Mouse (Mus musculus) cerebellum, adult 11 months (tissue): ENCODE results near the gene Prps1l1.

Source experiments
- DNase-seq: peaks from one replicate; pipeline ENCODE4 v3.0.0; 2022

The Prps1l1 gene

DNA sequence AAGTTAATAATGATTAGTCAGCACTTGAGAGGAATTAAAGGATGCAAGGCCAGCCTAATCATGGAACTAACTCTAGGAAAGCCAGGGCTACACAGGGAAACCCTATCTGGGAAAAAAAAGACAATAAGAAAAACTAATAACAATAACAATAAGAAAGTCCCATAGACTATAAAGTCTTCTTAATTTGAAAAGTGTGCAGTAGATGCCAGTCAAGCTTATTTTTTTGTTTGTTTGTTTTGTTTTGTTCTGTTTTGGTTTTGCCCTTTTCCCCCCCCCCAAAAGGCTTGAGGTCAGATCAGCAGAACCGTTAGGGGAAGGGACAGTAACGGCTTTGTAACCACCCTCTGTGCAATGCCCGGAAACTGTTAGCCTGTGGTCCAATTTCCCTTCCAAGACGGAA, at the start of gene Prps1l1:
Prps1l1 (plus strand) TSS at position 301 of the 400 bp plus-strand sequence.
- no peak for DNase-seq

DNA sequence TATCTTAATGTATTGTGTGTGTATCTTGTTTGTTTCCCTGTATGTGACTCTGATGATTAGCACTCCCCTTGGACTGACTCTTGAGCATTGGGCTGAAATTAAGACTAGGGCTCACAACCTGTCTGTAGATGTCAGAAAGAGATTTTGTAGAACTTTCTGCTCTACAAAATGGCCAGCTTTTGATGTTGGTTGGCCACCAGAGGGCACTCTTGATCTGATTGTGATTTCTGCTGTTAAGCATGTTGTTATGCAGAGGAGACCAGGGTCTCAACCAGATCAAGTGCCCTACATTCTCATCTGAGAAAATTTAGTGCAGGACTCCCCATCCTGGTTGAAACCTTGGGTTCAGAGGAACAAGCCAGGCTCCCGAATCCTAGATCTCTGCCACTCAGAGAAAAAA, 46.6 kb upstream of the Prps1l1 start:
- no peak for DNase-seq

- DNase-seq, result no peak
These were observed 35.4 kb upstream of the Prps1l1 start for GRCm38 (mm10) chr12:34949066-34949706.

- DNase-seq, result no peak
These were observed 8.6 kb upstream of the Prps1l1 start for GRCm38 (mm10) chr12:34975991-34976390.

DNA sequence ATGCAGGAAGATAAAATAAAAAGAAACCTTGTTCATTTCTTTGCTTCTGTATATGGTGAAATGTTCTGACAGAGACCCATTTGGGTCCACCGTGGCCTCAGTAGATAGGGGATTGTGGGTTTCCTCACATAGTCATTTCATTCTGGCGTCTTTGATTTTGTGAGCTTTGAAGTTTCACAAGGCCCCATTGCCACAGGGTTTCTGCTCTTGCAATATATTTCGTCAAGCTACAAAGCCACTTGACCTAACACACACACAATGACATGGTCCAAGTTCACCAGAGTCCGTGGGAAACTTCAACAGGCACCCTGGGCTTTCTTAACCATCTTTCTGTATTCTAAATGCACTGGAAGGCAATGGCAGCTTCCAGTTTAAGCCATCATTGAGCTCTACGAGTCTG, 1.3 kb downstream of the Prps1l1 start:
- no peak for DNase-seq

DNA sequence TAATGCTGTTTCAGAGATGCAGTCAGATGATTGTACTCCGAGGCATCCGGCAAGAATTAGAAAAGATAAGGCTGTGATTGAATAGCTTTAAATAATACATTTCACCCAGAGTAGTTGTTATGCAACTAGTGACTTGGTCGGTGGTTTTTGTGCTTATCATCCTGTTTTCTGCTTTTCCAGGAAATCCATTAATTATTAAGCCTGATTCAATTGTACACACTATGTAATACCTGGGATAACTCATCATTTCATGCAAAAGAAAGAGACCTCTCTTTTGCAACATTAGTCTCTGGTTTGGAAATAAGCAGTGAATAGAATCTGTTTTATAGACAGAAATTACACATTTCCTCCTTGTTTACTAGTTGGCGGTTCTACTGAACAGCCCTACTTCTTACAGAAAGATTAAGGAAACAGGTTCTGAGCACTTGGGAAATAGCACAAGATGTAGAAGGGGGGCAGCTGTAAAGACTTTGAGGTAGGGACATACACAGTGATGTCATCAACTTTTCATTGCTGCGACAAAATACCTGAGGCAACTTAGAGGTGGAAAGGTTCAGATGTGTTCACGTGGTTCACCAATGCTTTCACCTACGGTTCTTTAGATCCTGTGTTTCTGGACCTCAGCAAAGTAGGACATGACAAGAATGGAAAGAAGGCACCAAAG, 5.1 kb downstream of the Prps1l1 start:
- no peak for DNase-seq

DNA sequence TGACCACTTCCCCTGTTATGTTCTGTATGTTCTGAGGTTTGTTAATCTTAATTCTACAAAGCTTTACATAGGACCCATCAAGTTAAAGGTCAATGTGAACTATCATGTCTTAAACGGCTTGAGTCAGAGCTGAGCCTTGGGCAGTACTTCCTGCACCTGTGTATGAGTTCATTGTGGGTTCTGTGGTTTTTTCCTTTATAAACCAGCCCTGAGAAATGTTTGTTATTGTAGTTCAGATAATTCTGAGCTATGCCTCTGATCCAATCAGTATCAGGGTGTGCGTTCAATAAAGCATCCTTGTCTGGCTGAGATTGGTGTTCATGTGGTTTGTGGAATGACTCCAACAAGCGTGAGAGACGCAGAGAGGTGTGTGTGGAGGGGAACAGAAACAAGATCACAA, 5.8 kb downstream of the Prps1l1 start:
- no peak for DNase-seq

DNA sequence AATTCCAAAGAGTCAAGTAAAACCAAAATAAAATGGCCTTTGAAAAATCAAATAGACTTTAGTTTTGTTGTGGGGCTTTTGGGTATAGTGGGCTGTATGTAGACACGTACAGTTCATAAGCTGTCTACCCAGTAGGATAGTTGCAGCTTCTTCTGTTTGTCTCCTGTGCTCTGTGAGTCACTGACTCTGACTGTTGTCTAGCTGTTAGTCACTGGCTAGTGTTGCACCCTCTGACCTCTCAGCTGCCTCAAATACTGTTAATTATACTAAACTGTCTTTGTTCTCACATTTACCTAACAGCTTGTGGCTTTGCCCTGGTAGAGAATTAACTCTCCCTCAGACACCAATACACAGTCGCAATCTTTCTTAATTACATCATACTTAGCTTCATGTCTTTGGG, 7.3 kb downstream of the Prps1l1 start:
- DNase-seq, result no peak

GRCm38 (mm10) chr12:34997597-34998182, 13.1 kb downstream of the Prps1l1 start:
- DNase-seq, result no peak

GRCm38 (mm10) chr12:34998778-34999467, 14.4 kb downstream of the Prps1l1 start:
- DNase-seq, result no peak

DNA sequence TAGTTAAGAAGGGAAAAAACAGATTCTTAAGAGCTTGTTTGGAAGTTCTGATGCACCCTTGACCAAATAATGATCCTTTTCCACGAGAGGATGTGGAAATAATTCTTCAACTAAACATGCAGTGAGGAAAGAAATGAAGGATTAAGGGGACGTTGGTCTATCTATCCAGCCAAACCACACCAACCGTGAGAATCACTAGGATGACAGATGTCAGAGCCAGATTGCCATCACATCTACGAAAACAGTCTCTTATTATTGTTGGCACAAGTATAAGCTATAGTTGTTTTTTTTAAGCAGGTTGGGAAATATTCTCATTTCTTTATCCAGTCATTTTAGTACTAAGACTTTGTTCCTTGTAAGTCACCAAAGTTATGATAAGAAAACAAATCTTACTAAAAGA, 15.8 kb downstream of the Prps1l1 start:
- no peak for DNase-seq

DNA sequence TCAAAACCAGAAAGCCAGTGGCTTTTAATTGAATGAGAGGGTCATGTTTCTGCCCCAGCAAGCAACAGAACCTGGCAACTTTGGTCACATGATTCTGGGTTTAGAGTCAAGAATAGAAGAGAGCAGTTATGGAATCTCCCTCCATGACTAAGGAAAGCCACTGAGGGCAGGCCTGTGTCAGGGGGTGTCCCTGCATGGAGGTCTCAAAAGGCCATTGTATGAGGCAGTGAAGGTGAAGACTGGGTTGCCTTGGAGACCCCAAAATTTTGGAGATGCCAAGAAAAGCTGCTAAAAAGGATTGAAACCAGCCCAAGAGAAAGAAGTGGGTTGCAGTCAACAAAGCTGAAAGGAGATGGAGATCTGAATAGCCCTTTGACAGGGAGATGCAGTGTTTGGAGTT, 21.2 kb downstream of the Prps1l1 start:
- DNase-seq, result no peak

- no peak for DNase-seq
These were observed 23.3 kb downstream of the Prps1l1 start for GRCm38 (mm10) chr12:35007851-35008250.

GRCm38 (mm10) chr12:35008340-35009137, 24.0 kb downstream of the Prps1l1 start:
- no peak for DNase-seq

GRCm38 (mm10) chr12:35011462-35011861, 26.9 kb downstream of the Prps1l1 start:
- no peak for DNase-seq

DNA sequence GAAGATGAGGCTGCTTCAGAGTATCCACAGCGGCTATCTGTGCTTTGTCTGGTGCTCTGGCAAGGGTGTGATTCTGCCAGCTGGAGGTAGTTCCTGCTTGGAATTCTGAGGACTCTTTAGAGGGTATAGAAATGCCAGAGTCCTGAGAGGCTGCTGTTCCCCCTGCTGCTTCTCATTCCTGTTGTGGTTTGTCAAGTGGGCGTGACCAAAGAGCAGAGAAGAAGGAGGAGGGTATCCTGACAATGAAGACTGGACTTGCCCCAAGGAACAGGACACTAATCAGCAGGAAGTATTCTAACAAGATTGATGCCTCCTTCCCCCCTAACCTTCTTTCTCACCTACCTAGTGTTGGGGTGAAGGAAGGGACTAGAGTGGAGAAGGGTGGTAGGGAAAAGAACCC, 29.4 kb downstream of the Prps1l1 start:
- no peak for DNase-seq

DNA sequence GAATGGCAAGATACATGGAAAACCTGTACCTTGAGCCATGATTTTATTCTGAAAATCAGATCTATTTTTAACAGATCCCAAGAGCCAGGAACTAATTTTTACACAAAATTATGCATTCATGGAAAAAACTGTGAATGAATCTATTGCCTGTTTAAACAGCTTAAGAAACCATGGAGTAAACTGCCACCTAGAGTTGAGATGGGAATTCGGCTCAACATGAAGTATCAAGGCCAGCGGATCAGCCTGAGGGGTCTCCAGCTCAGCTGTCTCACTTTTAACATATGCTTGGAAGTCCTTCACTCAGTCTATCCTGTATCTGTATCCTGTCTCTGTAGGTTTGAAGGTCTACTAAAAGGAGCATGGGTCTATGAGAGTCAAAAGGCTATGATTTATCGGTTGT, 31.5 kb downstream of the Prps1l1 start:
- no peak for DNase-seq

GRCm38 (mm10) chr12:35016481-35017250, 32.1 kb downstream of the Prps1l1 start:
- DNase-seq, result no peak

DNA sequence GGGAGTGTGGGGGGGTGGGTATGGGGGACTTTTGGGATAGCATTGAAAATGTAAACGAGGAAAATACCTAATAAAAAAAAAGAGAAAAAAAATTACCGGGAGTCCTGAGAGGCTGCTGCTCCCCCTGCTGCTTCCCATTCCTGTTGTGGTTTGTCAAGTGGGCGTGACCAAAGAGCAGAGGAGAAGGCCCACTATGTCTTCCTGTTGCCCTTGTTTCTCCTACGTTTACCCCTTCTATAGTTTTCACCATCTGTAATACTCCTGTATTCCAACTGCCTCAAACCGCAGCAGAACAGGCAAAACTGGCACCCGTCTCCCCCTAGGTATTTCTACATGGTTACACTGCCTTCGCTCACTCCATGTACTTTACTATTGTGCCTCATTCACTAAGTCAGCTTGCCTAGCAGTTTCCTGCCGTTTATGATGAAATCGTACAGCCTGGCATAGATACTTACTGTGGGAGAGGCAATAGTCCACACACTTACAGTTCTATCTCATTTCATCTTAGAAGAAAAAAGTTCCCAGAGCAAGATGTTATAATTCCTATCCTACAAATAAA, 34.2 kb downstream of the Prps1l1 start:
- DNase-seq, result no peak

- no peak for DNase-seq
These were observed 36.7 kb downstream of the Prps1l1 start for GRCm38 (mm10) chr12:35021285-35021684.

GRCm38 (mm10) chr12:35022066-35022465, 37.5 kb downstream of the Prps1l1 start:
- DNase-seq, result no peak

GRCm38 (mm10) chr12:35025916-35026432, 41.4 kb downstream of the Prps1l1 start:
- DNase-seq, result no peak
